Mouse (Mus musculus) embryonic fibroblast, embryonic 13.5 days (primary cell): ENCODE results near the gene Tceanc2. TPM values are rescaled to one million over a fixed set of nuclear protein-coding genes. Genes with fewer than 3 reads are reported as not detected.
"Not testable (repeated sequence)": the region's sequence is repeated elsewhere in the genome, so short reads cannot be mapped to it uniquely, and the experiment has no call there.

Source experiments
- H3K27ac ChIP-seq: 2 replicates; pipeline ENCODE4 v1.5.1; 2012; ENCODE audit warnings: low read length, control low read depth, inconsistent platforms; ENCODE audit not compliant: insufficient read depth
- H3K4me1 ChIP-seq: 2 replicates; pipeline ENCODE4 v1.6.1; 2011; ENCODE audit warnings: low read length; ENCODE audit not compliant: control insufficient read depth, insufficient read depth
- H3K4me3 ChIP-seq: 2 replicates; pipeline ENCODE4 v1.5.1; 2011; ENCODE audit warnings: mild to moderate bottlenecking, control low read depth, low read length; ENCODE audit not compliant: insufficient read depth
- CTCF ChIP-seq: IDR thresholded peaks from 2 replicates; pipeline ENCODE4 v1.5.1; 2011; ENCODE audit warnings: mild to moderate bottlenecking, control low read depth, low read length, moderate library complexity, borderline replicate concordance; ENCODE audit not compliant: insufficient read depth
- POLR2A ChIP-seq: IDR thresholded peaks from 2 replicates; pipeline ENCODE4 v1.6.1; 2011; ENCODE audit warnings: low read depth, mild to moderate bottlenecking, control low read depth, low read length, moderate library complexity
- polyA plus RNA-seq: library from polyadenylated mRNA; stranded (reverse); fragments of >200 nt; gene quantifications from 2 replicates; pipeline ENCODE4 v1.2.4, GENCODE M21; 2011; ENCODE audit warnings: low read depth; ENCODE audit not compliant: missing spikeins, insufficient read length

The Tceanc2 gene
- polyA plus RNA-seq, 1 experiment, result 23.0 TPM

- H3K4me3 ChIP-seq, result no peak overlapping the region
- no peak for TF ChIP-seq CTCF
- no peak for TF ChIP-seq POLR2A
- no peak overlapping the region for H3K27ac ChIP-seq
- no peaks in the 10 kb centered on the region for H3K4me1 ChIP-seq
Observed at GRCm38 (mm10) chr4:107119056-107119455, 59.9 kb downstream of the Tceanc2 start.

- Histone ChIP-seq H3K4me1 (no peaks in the 10 kb centered on the region), H3K4me3 (no peak overlapping the region), H3K27ac (no peak overlapping the region)
- TF ChIP-seq POLR2A (no peak), CTCF (no peak)
Observed at GRCm38 (mm10) chr4:107117741-107118385, 61.1 kb downstream of the Tceanc2 start.

- TF ChIP-seq CTCF, result no peak
- no peak for TF ChIP-seq POLR2A
- H3K4me3 ChIP-seq, result no peak overlapping the region
- no peaks in the 10 kb centered on the region for H3K4me1 ChIP-seq
- H3K27ac ChIP-seq, result no peak overlapping the region
Observed at GRCm38 (mm10) chr4:107114278-107114677, 64.6 kb downstream of the Tceanc2 start.

GRCm38 (mm10) chr4:107109181-107109580 is 69.7 kb downstream of the Tceanc2 start:
- H3K4me3 ChIP-seq, H3K4me1 ChIP-seq, H3K27ac ChIP-seq: not testable (repeated sequence)

GRCm38 (mm10) chr4:107108291-107108731 is 70.6 kb downstream of the Tceanc2 start:
- no peaks in the 10 kb centered on the region for H3K4me1 ChIP-seq
- TF ChIP-seq CTCF, result no peak
- TF ChIP-seq POLR2A, result no peak; the same call in 1 of the 2 replicates
- no peak overlapping the region for H3K27ac ChIP-seq
- no peak overlapping the region for H3K4me3 ChIP-seq

GRCm38 (mm10) chr4:107106777-107107176 is 72.1 kb downstream of the Tceanc2 start:
- no peak for TF ChIP-seq CTCF
- TF ChIP-seq POLR2A, result no peak
- Histone ChIP-seq H3K4me3 (no peak overlapping the region), H3K4me1 (no peaks in the 10 kb centered on the region), H3K27ac (no peak overlapping the region)

- Histone ChIP-seq H3K27ac (no peak overlapping the region), H3K4me1 (no peaks in the 10 kb centered on the region), H3K4me3 (no peak overlapping the region)
- TF ChIP-seq POLR2A (no peak), CTCF (no peak)
Observed at GRCm38 (mm10) chr4:107102220-107102619, 76.7 kb downstream of the Tceanc2 start.

- TF ChIP-seq POLR2A, result no peak
- no peak for TF ChIP-seq CTCF
- Histone ChIP-seq H3K4me1 (no peaks in the 10 kb centered on the region), H3K4me3 (no peak overlapping the region), H3K27ac (no peak overlapping the region)
Observed at GRCm38 (mm10) chr4:107098791-107099525, 80.0 kb downstream of the Tceanc2 start.

- no peak overlapping the region for H3K4me3 ChIP-seq
- TF ChIP-seq CTCF, result no peak
- TF ChIP-seq POLR2A, result no peak
- H3K4me1 ChIP-seq, result no peaks in the 10 kb centered on the region
- no peak overlapping the region for H3K27ac ChIP-seq
Observed at GRCm38 (mm10) chr4:107098375-107098774, 80.5 kb downstream of the Tceanc2 start.

GRCm38 (mm10) chr4:107097871-107098270 is 81.0 kb downstream of the Tceanc2 start:
- TF ChIP-seq CTCF, result no peak
- no peak for TF ChIP-seq POLR2A
- no peak overlapping the region for H3K27ac ChIP-seq
- H3K4me1 ChIP-seq, result no peaks in the 10 kb centered on the region
- H3K4me3 ChIP-seq, result no peak overlapping the region

- H3K27ac ChIP-seq, result no peak within 1 kb of the TSS
- no peaks in the 10 kb centered on the region for H3K4me1 ChIP-seq
- TF ChIP-seq POLR2A (no peak), CTCF (no peak)
- no peak within 1 kb of the TSS for H3K4me3 ChIP-seq
Observed at GRCm38 (mm10) chr4:107096841-107097373, 82.0 kb downstream of the Tceanc2 start, which contains the start of gene Cdcp2. Gene Cdcp2 (plus strand): TSS chr4:107096891.
